Mouse (Mus musculus): ENCODE data around the gene Gm11559.
"Not testable (repeated sequence)": the region's sequence is repeated elsewhere in the genome, so short reads cannot be mapped to it uniquely, and the experiment has no call there.

Gene Gm11559

GRCm38 (mm10) chr11:99864176-99864575 is at the start of gene Gm11559:
Gm11559 (plus strand) TSS chr11:99864476.
- DNase-seq (ENCODE audit: low read depth, low spot score) = not testable (repeated sequence)

GRCm38 (mm10) chr11:99815566-99815965 is 48.7 kb upstream of the Gm11559 start, which contains the start of gene Gm11564:
Gm11564 (minus strand) TSS chr11:99815666.
- not testable (repeated sequence) for DNase-seq (ENCODE audit: low read depth, low spot score)

GRCm38 (mm10) chr11:99837966-99838365 is 26.3 kb upstream of the Gm11559 start, which contains the start of gene 2300003K06Rik:
2300003K06Rik (minus strand) TSS chr11:99838066.
- DNase-seq (ENCODE audit: low read depth, low spot score) = no peak

- DNase-seq (ENCODE audit: low read depth, low spot score) = no peak
Observed at GRCm38 (mm10) chr11:99842185-99842584, 22.1 kb upstream of the Gm11559 start.

GRCm38 (mm10) chr11:99846746-99847145 is 17.5 kb upstream of the Gm11559 start:
- DNase-seq (ENCODE audit: low read depth, low spot score) = no peak

GRCm38 (mm10) chr11:99851508-99851907 is 12.8 kb upstream of the Gm11559 start, which contains the start of gene Krtap4-16:
Krtap4-16 (minus strand) TSS chr11:99851608.
- DNase-seq (ENCODE audit: low read depth, low spot score) = no peak

GRCm38 (mm10) chr11:99854121-99854520 is 10.2 kb upstream of the Gm11559 start:
- DNase-seq (ENCODE audit: low read depth, low spot score) = no peak

- no peak for DNase-seq (ENCODE audit: low read depth, low spot score)
Observed at GRCm38 (mm10) chr11:99857617-99858016, 6.7 kb upstream of the Gm11559 start, which contains the start of gene Gm11568. Gm11568 (plus strand) TSS chr11:99857917.

- no peak for DNase-seq (ENCODE audit: low read depth, low spot score)
Observed at GRCm38 (mm10) chr11:99858761-99859160, 5.5 kb upstream of the Gm11559 start.

- not testable (repeated sequence) for DNase-seq (ENCODE audit: low read depth, low spot score)
Observed at GRCm38 (mm10) chr11:99873089-99873488, 8.8 kb downstream of the Gm11559 start, which contains the start of gene Krtap9-1. Krtap9-1 (plus strand) TSS chr11:99873389.

GRCm38 (mm10) chr11:99878887-99879286 is 14.6 kb downstream of the Gm11559 start, which contains the start of gene Gm11567:
Gm11567 (plus strand) TSS chr11:99879187.
- DNase-seq (ENCODE audit: low read depth, low spot score) = not testable (repeated sequence)

GRCm38 (mm10) chr11:99907620-99908019 is 43.3 kb downstream of the Gm11559 start, which contains the start of gene Krtap31-1:
Krtap31-1 (plus strand) TSS chr11:99907920.
- no peak for DNase-seq (ENCODE audit: low read depth, low spot score)

GRCm38 (mm10) chr11:99914451-99914850 is 50.2 kb downstream of the Gm11559 start, which contains the start of gene Gm11565:
Gm11565 (plus strand) TSS chr11:99914751.
- no peak for DNase-seq (ENCODE audit: low read depth, low spot score)
